Mouse (Mus musculus) midbrain, embryonic 13.5 days (tissue): ENCODE results near the gene Calhm1. TPM values are rescaled to one million over a fixed set of nuclear protein-coding genes. Genes with fewer than 3 reads are reported as not detected.

Source experiments
- ATAC-seq: fragments of 200-750 bp; cut with Nextera tagmentation; 2 replicates; pipeline ENCODE4 v1.8.0; 2017; ENCODE audit warnings: mild to moderate bottlenecking, moderate TSS enrichment, moderate library complexity
- H3K27ac ChIP-seq: fragments of 300-500 bp; sonication (generic); 2 replicates; pipeline ENCODE4 v1.5.1; 2015; ENCODE audit warnings: inconsistent platforms, mild to moderate bottlenecking, moderate library complexity
- H3K27me3 ChIP-seq: fragments of 300-500 bp; sonication (generic); 2 replicates; pipeline ENCODE4 v1.6.1; 2015; ENCODE audit warnings: mild to moderate bottlenecking, inconsistent platforms
- H3K36me3 ChIP-seq: fragments of 300-500 bp; sonication (generic); 2 replicates; pipeline ENCODE4 v1.6.1; 2015; ENCODE audit warnings: mild to moderate bottlenecking, inconsistent platforms
- H3K4me1 ChIP-seq: fragments of 300-500 bp; sonication (generic); replicated peaks from 2 replicates; pipeline ENCODE4 v1.6.1; 2015; ENCODE audit warnings: inconsistent platforms
- H3K4me2 ChIP-seq: fragments of 300-500 bp; sonication (generic); replicated peaks from 2 replicates; pipeline ENCODE4 v1.6.1; 2015; ENCODE audit warnings: moderate library complexity, mild to moderate bottlenecking, inconsistent platforms
- H3K4me3 ChIP-seq: fragments of 300-500 bp; sonication (generic); replicated peaks from 2 replicates; pipeline ENCODE4 v1.5.1; 2015; ENCODE audit warnings: mild to moderate bottlenecking, inconsistent platforms
- H3K9ac ChIP-seq: fragments of 300-500 bp; sonication (generic); replicated peaks from 2 replicates; pipeline ENCODE4 v1.6.1; 2015; ENCODE audit warnings: mild to moderate bottlenecking, inconsistent platforms
- H3K9me3 ChIP-seq: fragments of 300-500 bp; sonication (generic); 2 replicates; pipeline ENCODE4 v1.6.1; 2016; ENCODE audit warnings: mild to moderate bottlenecking, inconsistent platforms
- WGBS: fragments of 180-500 bp; shearing (Covaris S2); methylation state at CpG from one replicate; pipeline ENCODE4 v1.1.7; 2015; 5-methylcytosine and 5-hydroxymethylcytosine counted together
- polyA plus RNA-seq: library from polyadenylated mRNA; unstranded; fragments of >200 nt; fragmentation: Nextera tagmentation; extraction: Ambion mirVana; gene quantifications from 2 replicates; pipeline ENCODE4 v1.2.1, GENCODE M21; 2015

Calhm1 gene
- polyA plus RNA-seq, result not detected in 2 replicates

DNA sequence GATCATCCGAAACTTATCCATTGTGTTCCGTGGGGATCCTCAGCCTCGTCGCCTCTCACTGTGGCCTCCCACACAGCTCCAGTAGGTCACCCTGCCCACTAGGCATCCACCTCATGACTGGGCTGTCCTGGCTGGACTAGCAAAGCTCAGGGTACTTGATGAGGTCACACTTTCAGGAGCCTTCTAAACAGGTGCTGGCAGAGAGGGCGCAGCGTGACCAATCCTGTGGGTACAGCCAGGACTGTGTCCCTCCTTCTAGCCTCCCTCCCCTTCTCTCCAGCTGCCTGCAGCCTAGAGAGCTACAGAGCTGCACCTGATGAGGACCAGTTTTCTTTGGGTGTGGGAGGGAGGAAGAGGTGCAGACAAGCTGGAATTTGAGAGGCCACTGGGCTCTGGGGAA lies at the start of gene Calhm1:
TSS of gene Calhm1 (minus strand) at position 101 of the 400 bp plus-strand sequence.
- 93% methylated on average over 6 of the region's 6 CpGs for WGBS
- Histone ChIP-seq H3K4me3 (no peak within 1 kb of the TSS), H3K27me3 (no peaks in the 10 kb centered on the region), H3K4me1 (no peaks in the 10 kb centered on the region), H3K4me2 (no peak within 1 kb of the TSS), H3K36me3 (no peaks in the 10 kb centered on the region), H3K27ac (no peak within 1 kb of the TSS), H3K9ac (no peak within 1 kb of the TSS), H3K9me3 (no peaks in the 10 kb centered on the region)
- ATAC-seq, result no peak

DNA sequence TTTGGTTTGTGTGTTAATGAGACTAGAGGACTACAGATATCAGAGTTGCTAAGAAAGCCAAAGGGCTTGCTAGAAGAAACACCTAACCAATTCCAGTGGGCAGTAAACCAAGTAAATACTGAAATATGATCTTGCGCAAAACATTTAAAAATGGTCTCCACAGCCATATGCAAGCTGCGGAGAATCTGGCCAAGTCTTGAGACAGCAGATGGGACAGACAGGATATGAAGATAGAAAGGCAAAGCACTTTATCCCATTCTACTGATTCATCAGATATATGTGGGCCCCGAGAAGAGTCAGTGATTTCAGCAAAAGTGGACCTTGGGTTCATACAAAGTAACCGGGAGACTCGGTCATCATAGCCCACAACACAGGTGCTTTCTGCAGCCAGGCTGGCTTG lies 48.1 kb upstream of the Calhm1 start:
- Histone ChIP-seq H3K4me2 (no peak overlapping the region), H3K9me3 (no peaks in the 10 kb centered on the region), H3K27me3 (no peaks in the 10 kb centered on the region), H3K9ac (no peak overlapping the region), H3K4me1 (peaks cover 12% of the 10 kb centered on the region), H3K4me3 (no peak overlapping the region), H3K36me3 (no peaks in the 10 kb centered on the region), H3K27ac (no peak overlapping the region)
- WGBS, result 99% methylated on average over 5 of the region's 5 CpGs
- ATAC-seq, result no peak

- H3K36me3 ChIP-seq, result no peaks in the 10 kb centered on the region
- H3K9ac ChIP-seq, result no peak overlapping the region
- no peak overlapping the region for H3K4me3 ChIP-seq
- 71% methylated on average over 11 of the region's 11 CpGs for WGBS
- H3K9me3 ChIP-seq, result no peaks in the 10 kb centered on the region
- peak overlapping the region; percentile 56 for H3K27ac ChIP-seq
- no peaks in the 10 kb centered on the region for H3K27me3 ChIP-seq
- ATAC-seq, result peak; percentile 82
- H3K4me1 ChIP-seq, result peaks cover 18% of the 10 kb centered on the region
- no peak overlapping the region for H3K4me2 ChIP-seq
Measured at GRCm38 (mm10) chr19:47188515-47189128, 44.6 kb upstream of the Calhm1 start.

GRCm38 (mm10) chr19:47186514-47187275 lies 42.6 kb upstream of the Calhm1 start:
- Histone ChIP-seq H3K4me3 (no peak overlapping the region), H3K27ac (no peak overlapping the region), H3K4me2 (no peak overlapping the region), H3K36me3 (no peaks in the 10 kb centered on the region), H3K9me3 (peaks cover 4% of the 10 kb centered on the region; the same call in 1 of the 2 replicates), H3K9ac (no peak overlapping the region), H3K4me1 (peaks cover 18% of the 10 kb centered on the region), H3K27me3 (no peaks in the 10 kb centered on the region)
- 50% methylated on average over 15 of the region's 15 CpGs for WGBS
- no peak for ATAC-seq

GRCm38 (mm10) chr19:47184736-47185135 lies 40.7 kb upstream of the Calhm1 start:
- Histone ChIP-seq H3K27ac (no peak overlapping the region), H3K4me2 (no peak overlapping the region), H3K9ac (no peak overlapping the region), H3K27me3 (peaks cover 17% of the 10 kb centered on the region), H3K36me3 (no peaks in the 10 kb centered on the region), H3K4me1 (peaks cover 26% of the 10 kb centered on the region), H3K4me3 (no peak overlapping the region), H3K9me3 (peaks cover 4% of the 10 kb centered on the region; the same call in 1 of the 2 replicates)
- 59% methylated on average over 4 of the region's 4 CpGs for WGBS
- no peak for ATAC-seq

GRCm38 (mm10) chr19:47184221-47184620 lies 40.2 kb upstream of the Calhm1 start:
- peaks cover 31% of the 10 kb centered on the region for H3K4me1 ChIP-seq

DNA sequence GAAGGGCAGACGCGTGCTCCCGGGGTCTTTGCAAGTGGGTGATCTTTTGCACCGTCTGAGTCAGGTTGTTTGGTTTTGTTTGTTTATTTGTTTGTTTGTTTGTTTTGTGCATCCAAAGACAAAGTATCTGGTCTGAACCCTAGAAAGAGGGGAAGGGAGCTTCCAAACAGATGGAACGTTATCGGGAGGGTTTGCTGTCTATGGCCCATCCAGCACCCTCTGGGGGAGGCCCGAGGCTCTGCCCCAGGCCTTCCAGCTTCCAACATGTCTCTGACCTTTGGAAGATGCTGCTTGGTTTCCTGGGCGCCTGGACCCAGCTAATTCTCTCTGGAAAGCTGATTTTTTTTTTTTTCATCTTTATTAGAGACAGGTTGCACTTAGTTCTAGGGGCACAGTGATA lies 36.0 kb upstream of the Calhm1 start:
- Histone ChIP-seq H3K27me3 (peaks cover 41% of the 10 kb centered on the region), H3K9ac (no peak overlapping the region; the same call in 1 of the 2 replicates), H3K4me2 (peak overlapping the region; percentile 98), H3K4me3 (peak overlapping the region; percentile 72), H3K27ac (no peak overlapping the region), H3K36me3 (no peaks in the 10 kb centered on the region), H3K4me1 (peaks cover 22% of the 10 kb centered on the region), H3K9me3 (peaks cover 4% of the 10 kb centered on the region; the same call in 1 of the 2 replicates)
- 17% methylated on average over 8 of the region's 8 CpGs for WGBS
- no peak for ATAC-seq

More at GRCm38 (mm10) chr19:47184221-47184620, 40.2 kb upstream of the Calhm1 start:
- Histone ChIP-seq H3K36me3 (no peaks in the 10 kb centered on the region), H3K27me3 (peaks cover 22% of the 10 kb centered on the region), H3K9ac (no peak overlapping the region), H3K4me2 (no peak overlapping the region), H3K4me3 (no peak overlapping the region), H3K27ac (no peak overlapping the region), H3K9me3 (peaks cover 4% of the 10 kb centered on the region; the same call in 1 of the 2 replicates)
- ATAC-seq, result no peak
- 66% methylated on average over 8 of the region's 8 CpGs for WGBS

- WGBS, result 1% methylated on average over 35 of the region's 42 CpGs
- ATAC-seq, result peak; percentile 68
- peaks cover 41% of the 10 kb centered on the region for H3K27me3 ChIP-seq
Measured at GRCm38 (mm10) chr19:47179272-47179809, 35.3 kb upstream of the Calhm1 start.

DNA sequence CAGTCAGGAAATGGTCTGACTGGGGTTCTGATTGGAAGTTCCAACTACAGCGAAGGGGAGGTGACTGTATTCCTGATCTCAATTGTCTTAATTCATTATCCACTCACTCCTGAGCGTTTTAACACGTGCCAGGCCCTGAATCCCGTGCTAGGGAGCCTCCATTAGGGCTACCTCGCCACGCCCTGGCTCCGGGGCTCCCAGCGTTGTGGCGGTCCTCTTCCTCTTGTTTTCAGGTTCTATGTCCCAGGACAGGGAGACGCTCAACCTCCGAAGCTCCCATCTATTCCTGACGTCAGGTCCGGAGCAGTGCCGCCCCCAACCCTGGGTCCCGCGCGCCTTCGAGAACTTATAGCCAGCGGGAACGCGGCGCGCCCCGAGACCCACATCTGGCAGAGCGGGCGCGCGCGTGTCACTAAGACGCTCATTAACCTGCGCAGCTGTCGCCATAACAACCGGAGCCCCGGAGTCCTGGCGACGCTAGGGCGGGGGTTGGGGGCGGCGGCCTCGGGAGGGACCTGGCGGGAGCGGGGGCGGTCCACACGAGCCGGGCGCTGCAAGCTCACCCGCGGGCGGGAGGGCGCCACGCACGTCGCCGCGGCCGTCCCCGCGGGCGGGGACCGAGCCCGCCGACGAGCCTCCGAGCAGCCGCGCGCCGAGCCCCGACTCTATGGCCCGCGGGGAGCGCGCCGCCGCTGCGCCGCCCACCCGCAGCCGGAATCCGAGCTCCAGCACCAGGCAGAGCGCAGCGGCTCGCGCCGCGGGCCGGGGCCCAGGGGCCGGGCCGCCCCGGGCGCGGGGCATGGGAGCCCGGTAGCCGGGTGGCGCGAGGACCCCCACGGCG lies 34.6 kb upstream of the Calhm1 start, which contains the start of gene Neurl1a:
TSS of gene Neurl1a (plus strand) at position 390 of the 841 bp plus-strand sequence.
- H3K4me1 ChIP-seq, result peaks cover 19% of the 10 kb centered on the region
- ATAC-seq, result peak; percentile 78
- H3K36me3 ChIP-seq, result no peaks in the 10 kb centered on the region
- H3K4me3 ChIP-seq, result peak within 1 kb of the TSS; percentile 72
- H3K4me2 ChIP-seq, result peak within 1 kb of the TSS; percentile 98
- H3K9me3 ChIP-seq, result peaks cover 4% of the 10 kb centered on the region; the same call in 1 of the 2 replicates
- H3K27ac ChIP-seq, result peak within 1 kb of the TSS; percentile 60
- H3K27me3 ChIP-seq, result peaks cover 41% of the 10 kb centered on the region
- under 1% methylated on average over 70 of the region's 98 CpGs for WGBS
- H3K9ac ChIP-seq, result peak within 1 kb of the TSS; percentile 77

More at GRCm38 (mm10) chr19:47179272-47179809, 35.3 kb upstream of the Calhm1 start:
- H3K4me3 ChIP-seq, result peak overlapping the region; percentile 72
- H3K4me1 ChIP-seq, result peaks cover 22% of the 10 kb centered on the region
- H3K9me3 ChIP-seq, result peaks cover 4% of the 10 kb centered on the region; the same call in 1 of the 2 replicates
- no peaks in the 10 kb centered on the region for H3K36me3 ChIP-seq
- H3K27ac ChIP-seq, result peak overlapping the region; percentile 60
- H3K9ac ChIP-seq, result peak overlapping the region; percentile 77
- peak overlapping the region; percentile 98 for H3K4me2 ChIP-seq

DNA sequence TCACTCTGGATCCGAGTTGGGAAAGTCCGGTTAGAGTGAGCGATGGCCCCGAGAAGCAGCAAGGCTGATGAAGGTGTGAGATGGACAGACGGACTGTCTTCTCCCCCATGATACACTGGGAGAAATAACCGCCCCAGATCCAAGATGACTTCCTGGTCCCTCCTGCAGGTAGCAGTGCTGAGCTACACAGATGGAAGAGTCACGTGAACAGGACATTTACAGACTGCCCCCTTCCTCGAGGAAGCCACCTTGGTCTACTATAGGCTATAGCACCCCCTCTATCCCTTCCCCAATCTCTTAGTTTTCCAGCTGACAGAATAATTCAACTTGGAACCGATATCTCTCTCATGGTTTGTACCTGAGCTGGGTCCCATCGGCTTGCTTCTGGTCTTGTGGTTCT lies 33.9 kb upstream of the Calhm1 start:
- H3K9me3 ChIP-seq, result peaks cover 4% of the 10 kb centered on the region; the same call in 1 of the 2 replicates
- no peak overlapping the region for H3K9ac ChIP-seq
- 27% methylated on average over 10 of the region's 10 CpGs for WGBS
- H3K4me1 ChIP-seq, result peaks cover 19% of the 10 kb centered on the region
- H3K4me3 ChIP-seq, result peak overlapping the region; percentile 72
- ATAC-seq, result peak; percentile 12; the same call in 1 of the 2 replicates
- H3K36me3 ChIP-seq, result no peaks in the 10 kb centered on the region
- no peak overlapping the region for H3K27ac ChIP-seq
- H3K4me2 ChIP-seq, result peak overlapping the region; percentile 98
- peaks cover 41% of the 10 kb centered on the region for H3K27me3 ChIP-seq

DNA sequence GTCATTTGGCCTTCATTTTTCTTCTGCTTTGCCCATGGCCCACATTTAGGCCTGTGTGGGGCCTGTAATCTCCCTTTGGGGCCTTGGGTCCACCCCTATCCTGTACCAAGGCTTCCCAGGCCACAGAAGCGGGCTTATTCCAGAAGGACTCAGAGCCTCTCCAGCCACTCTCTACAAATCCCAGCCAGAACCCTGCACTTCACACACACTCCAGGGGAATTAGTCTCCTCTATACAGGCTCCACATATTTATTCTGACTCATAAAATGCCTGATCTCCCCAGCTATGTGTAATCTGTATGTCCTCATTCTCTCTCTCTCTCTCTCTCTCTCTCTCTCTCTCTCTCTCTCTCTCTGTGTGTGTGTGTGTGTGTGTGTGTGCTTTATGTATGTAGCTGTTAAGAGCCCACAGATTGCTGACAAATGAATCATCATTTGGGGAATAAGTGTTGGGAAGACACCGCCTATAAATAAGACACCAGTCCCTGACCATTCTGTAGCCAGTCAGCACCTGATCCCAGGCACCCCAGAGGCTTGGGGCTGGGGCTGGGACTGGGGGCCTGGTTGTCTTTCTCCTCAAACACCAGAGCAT lies 33.0 kb upstream of the Calhm1 start:
- Histone ChIP-seq H3K4me2 (no peak overlapping the region), H3K27me3 (peaks cover 41% of the 10 kb centered on the region), H3K36me3 (no peaks in the 10 kb centered on the region), H3K9me3 (peaks cover under 1% of the 10 kb centered on the region; the same call in 1 of the 2 replicates), H3K27ac (no peak overlapping the region), H3K4me1 (peaks cover 19% of the 10 kb centered on the region), H3K9ac (no peak overlapping the region), H3K4me3 (no peak overlapping the region)
- no peak for ATAC-seq
- 72% methylated on average over 2 of the region's 2 CpGs for WGBS
